Mouse (Mus musculus) thymus, adult 2 months (tissue): ENCODE data around the gene Gal3st4.

Experiments
- CTCF ChIP-seq: fragments of 200-500 bp; IDR thresholded peaks from 2 replicates; pipeline ENCODE4 v1.5.1; 2012; ENCODE audit warnings: mild to moderate bottlenecking, control low read depth, low read length, moderate library complexity, borderline replicate concordance; ENCODE audit not compliant: control insufficient read depth, poor library complexity, insufficient read depth; ENCODE audit errors: extremely low read depth
- POLR2A ChIP-seq: fragments of 200-500 bp; IDR thresholded peaks from 2 replicates; pipeline ENCODE4 v1.6.1; 2012; ENCODE audit warnings: mild to moderate bottlenecking, low read length, control low read depth, moderate library complexity; ENCODE audit not compliant: control insufficient read depth, poor library complexity, insufficient read depth; ENCODE audit errors: extremely low read depth

GRCm38 (mm10) chr5:138256966-138257584 lies 15.6 kb downstream of the Gal3st4 start:
- TF ChIP-seq POLR2A (no peak), CTCF (no peak)
